Mouse (Mus musculus): Measurements from ENCODE around the gene Vmn2r27. TPM values are rescaled to one million over a fixed set of nuclear protein-coding genes. Genes with fewer than 3 reads are reported as not detected.

The Vmn2r27 gene
- total RNA-seq (2012; rRNA removed) = not detected in 2 replicates
- total RNA-seq (2014; rRNA removed) = not detected in 2 replicates
- not detected in 2 replicates for polyA plus RNA-seq (2012; ENCODE audit: insufficient read length, low read depth)

- Histone ChIP-seq H3K27me3 (replicated peaks) (peaks cover 49% of the 10 kb centered on the region), H3K9ac (ENCODE audit: insufficient read depth, low read depth) (no peak within 1 kb of the TSS), H3K4me3 (replicated peaks in 1 of 3; ENCODE audit: low read depth in 2 of 3, low read length in 2 of 3, poor library complexity in 1 of 3) (no peak within 1 kb of the TSS), H3K27ac (ENCODE audit: insufficient read depth, low read depth) (no peak within 1 kb of the TSS), H3K4me2 (ENCODE audit: insufficient read depth, low read depth, poor library complexity, severe bottlenecking) (no peak within 1 kb of the TSS), H3K9me3 (replicated peaks; ENCODE audit: low read length) (no peaks in the 10 kb centered on the region), H3K4me1 (ENCODE audit: control insufficient read depth in 1 of 2, insufficient read depth in 2 of 2) (no peaks in the 10 kb centered on the region), H3K79me2 (replicated peaks; ENCODE audit: control insufficient read depth, extremely low read depth, insufficient read depth, poor library complexity, severe bottlenecking) (no peaks in the 10 kb centered on the region), H3K36me3 (replicated peaks in 1 of 2; ENCODE audit: control insufficient read depth in 1 of 2, insufficient read depth in 1 of 2, low read length in 1 of 2) (no peaks in the 10 kb centered on the region)
- dilution Hi-C loops (cut with MboI; ENCODE audit: extremely low pct_ligation_motif_present, extremely low pct_unique_long_range_greater_than_20kb, low sequenced_read_pairs) = no loop called here
- TF ChIP-seq CHD1 (IDR thresholded peaks at IDR 0.05; ENCODE audit: low read depth, low read length) (no peak), MYC (IDR thresholded peaks at IDR 0.05; ENCODE audit: low read depth, low read length) (no peak), MAFK (IDR thresholded peaks at IDR 0.05; ENCODE audit: insufficient replicate concordance, low read length) (no peak), MXI1 (IDR thresholded peaks at IDR 0.05; ENCODE audit: low read depth, low read length) (no peak), PAX5 (IDR thresholded peaks at IDR 0.05; ENCODE audit: low read length) (no peak), CHD2 (IDR thresholded peaks at IDR 0.05; ENCODE audit: low read length) (no peak), RCOR1 (conservative IDR thresholded peaks at IDR 0.05; ENCODE audit: low read depth, low read length) (no peak), POLR2A (IDR thresholded peaks at IDR 0.05; ENCODE audit: low read depth, low read length) (no peak), JUN (IDR thresholded peaks at IDR 0.05; ENCODE audit: insufficient read depth, low read depth, low read length) (no peak)
- DNase-seq (ENCODE audit: extremely low read depth) = no peak
- in situ Hi-C loops (cut with MboI; ENCODE audit: low pct_ligation_motif_present, low pct_unique_long_range_greater_than_20kb, low sequenced_read_pairs) = no loop called here
Observed at GRCm38 (mm10) chr6:124231756-124232155, at the start of gene Vmn2r27. Vmn2r27 (minus strand) TSS chr6:124231856.

GRCm38 (mm10) chr6:124278291-124278690 is 46.6 kb upstream of the Vmn2r27 start:
- dilution Hi-C loops (cut with MboI; ENCODE audit: extremely low pct_ligation_motif_present, extremely low pct_unique_long_range_greater_than_20kb, low sequenced_read_pairs) (no loop called here), in situ Hi-C loops (cut with MboI; ENCODE audit: low pct_ligation_motif_present, low pct_unique_long_range_greater_than_20kb, low sequenced_read_pairs) (no loop called here)
- Histone ChIP-seq H3K36me3 (replicated peaks in 1 of 2; ENCODE audit: control insufficient read depth in 1 of 2, insufficient read depth in 1 of 2, low read length in 1 of 2) (no peaks in the 10 kb centered on the region), H3K79me2 (replicated peaks; ENCODE audit: control insufficient read depth, extremely low read depth, insufficient read depth, poor library complexity, severe bottlenecking) (no peaks in the 10 kb centered on the region), H3K9ac (ENCODE audit: insufficient read depth, low read depth) (no peak overlapping the region), H3K4me2 (ENCODE audit: insufficient read depth, low read depth, poor library complexity, severe bottlenecking) (no peak overlapping the region), H3K27ac (ENCODE audit: insufficient read depth, low read depth) (no peak overlapping the region), H3K4me3 (replicated peaks in 1 of 3; ENCODE audit: low read depth in 2 of 3, low read length in 2 of 3, poor library complexity in 1 of 3) (no peak overlapping the region), H3K27me3 (replicated peaks) (peaks cover 43% of the 10 kb centered on the region), H3K9me3 (replicated peaks; ENCODE audit: low read length) (no peaks in the 10 kb centered on the region), H3K4me1 (ENCODE audit: control insufficient read depth in 1 of 2, insufficient read depth in 2 of 2) (no peaks in the 10 kb centered on the region)
- no peak for TF ChIP-seq ZC3H11A (IDR thresholded peaks at IDR 0.05; ENCODE audit: low read depth, low read length)
- TF ChIP-seq CTCF (conservative IDR thresholded peaks at IDR 0.05 in 1 of 2, IDR thresholded peaks at IDR 0.05 in 1 of 2; ENCODE audit: low read depth in 2 of 2, low read length in 2 of 2) = no peak
- no peak for TF ChIP-seq KAT2A (IDR thresholded peaks at IDR 0.05; ENCODE audit: insufficient replicate concordance, low read length)
- TF ChIP-seq CHD2 (IDR thresholded peaks at IDR 0.05; ENCODE audit: low read length) = no peak
- no peak for TF ChIP-seq MAX (IDR thresholded peaks at IDR 0.05; ENCODE audit: low read length)
- TF ChIP-seq MXI1 (IDR thresholded peaks at IDR 0.05; ENCODE audit: low read depth, low read length) = no peak
- no peak for TF ChIP-seq GABPA (IDR thresholded peaks at IDR 0.05; ENCODE audit: insufficient replicate concordance, low read depth, low read length)
- TF ChIP-seq BHLHE40 (IDR thresholded peaks at IDR 0.05; ENCODE audit: low read depth, low read length) = no peak
- no peak for TF ChIP-seq E2F4 (IDR thresholded peaks at IDR 0.05; ENCODE audit: insufficient replicate concordance, low read depth, low read length)
- TF ChIP-seq TCF12 (IDR thresholded peaks at IDR 0.05; ENCODE audit: low read depth, low read length) = no peak
- no peak for TF ChIP-seq MEF2A (IDR thresholded peaks at IDR 0.05; ENCODE audit: borderline replicate concordance, low read depth, low read length)
- TF ChIP-seq IRF4 (IDR thresholded peaks at IDR 0.05; ENCODE audit: low read depth, low read length) = no peak
- TF ChIP-seq JUND (conservative IDR thresholded peaks at IDR 0.05; ENCODE audit: low read depth, low read length) = no peak
- no peak for DNase-seq (ENCODE audit: extremely low read depth)
